Mouse (Mus musculus) heart, adult 18-20 months (tissue): ENCODE measurements at regions not wholly inside any gene's neighbourhood (a gene's known extent, or its start where the extent isn't known, plus 50 kb on each side); places are given as distances from the start of the nearest gene placed in this dataset.

Experiments used
- DNase-seq, 2 experiments: peaks; one replicate each; pipeline ENCODE4 v3.0.0; 2021 to 2022; ENCODE audit warnings: mixed read lengths in 1 of 2

- no peak for DNase-seq
These were observed 119.8 kb upstream of the Gnao1 start for GRCm38 (mm10) chr8:93689832-93690471.

GRCm38 (mm10) chr8:93691375-93691774 lies 118.4 kb upstream of the Gnao1 start:
- no peak for DNase-seq

GRCm38 (mm10) chr8:93691826-93692225 lies 117.9 kb upstream of the Gnao1 start:
- no peak for DNase-seq

GRCm38 (mm10) chr8:93697206-93697605 lies 112.6 kb upstream of the Gnao1 start:
- no peak for DNase-seq

- DNase-seq, result no peak
These were observed 111.3 kb upstream of the Gnao1 start for GRCm38 (mm10) chr8:93698508-93698907.

- DNase-seq, result no peak
These were observed 108.4 kb upstream of the Gnao1 start for GRCm38 (mm10) chr8:93701391-93701790.

GRCm38 (mm10) chr8:93712066-93712706 lies 97.6 kb upstream of the Gnao1 start:
- no peak for DNase-seq

- DNase-seq, result no peak
These were observed 96.5 kb upstream of the Gnao1 start for GRCm38 (mm10) chr8:93713221-93713620.

GRCm38 (mm10) chr8:93724896-93725489 lies 84.8 kb upstream of the Gnao1 start:
- peak in 1 of 2 experiments; percentile 3 for DNase-seq

GRCm38 (mm10) chr8:93729124-93729930 lies 80.4 kb upstream of the Gnao1 start:
- peak; percentile 5 to 6 for DNase-seq

- DNase-seq, result peak in 1 of 2 experiments; percentile 9
These were observed 78.7 kb upstream of the Gnao1 start for GRCm38 (mm10) chr8:93730738-93731700.

- DNase-seq, result peak; percentile 14 to 37
These were observed 74.9 kb upstream of the Gnao1 start for GRCm38 (mm10) chr8:93734818-93735217.

GRCm38 (mm10) chr8:93740281-93740680 lies 69.5 kb upstream of the Gnao1 start:
- DNase-seq, result no peak

GRCm38 (mm10) chr8:93748720-93749119 lies 61.0 kb upstream of the Gnao1 start:
- DNase-seq, result no peak

- no peak for DNase-seq
These were observed 58.8 kb upstream of the Gnao1 start for GRCm38 (mm10) chr8:93750921-93751320.

- DNase-seq, result no peak
These were observed 53.8 kb upstream of the Gnao1 start for GRCm38 (mm10) chr8:93755981-93756380.
